Mouse (Mus musculus) gonadal fat pad, adult 2 months (tissue): ENCODE results near the gene Ikzf2. TPM values are rescaled to one million over a fixed set of nuclear protein-coding genes. Genes with fewer than 3 reads are reported as not detected.

Source experiments
- DNase-seq: peaks from one replicate; pipeline ENCODE4 v3.0.0-alpha.2; 2012; ENCODE audit warnings: low read depth
- polyA plus RNA-seq: library from polyadenylated mRNA; depleted of rRNA; stranded (reverse); fragments of >200 nt; gene quantifications from 2 replicates; pipeline ENCODE4 v1.2.3, GENCODE M21; 2012

Gene Ikzf2
- polyA plus RNA-seq, 1 experiment, result 2.2 TPM

GRCm38 (mm10) chr1:69667456-69667855 is 19.6 kb downstream of the Ikzf2 start:
- no peak for DNase-seq

- no peak for DNase-seq
Measured at GRCm38 (mm10) chr1:69659779-69660178, 27.3 kb downstream of the Ikzf2 start.

GRCm38 (mm10) chr1:69658051-69658450 is 29.0 kb downstream of the Ikzf2 start:
- no peak for DNase-seq

GRCm38 (mm10) chr1:69657455-69657854 is 29.6 kb downstream of the Ikzf2 start:
- DNase-seq, result no peak

GRCm38 (mm10) chr1:69656929-69657328 is 30.1 kb downstream of the Ikzf2 start:
- no peak for DNase-seq

GRCm38 (mm10) chr1:69656047-69656782 is 30.8 kb downstream of the Ikzf2 start:
- DNase-seq, result no peak

- no peak for DNase-seq
Measured at GRCm38 (mm10) chr1:69655368-69655767, 31.7 kb downstream of the Ikzf2 start.

- no peak for DNase-seq
Measured at GRCm38 (mm10) chr1:69654955-69655354, 32.1 kb downstream of the Ikzf2 start.

- DNase-seq, result no peak
Measured at GRCm38 (mm10) chr1:69653419-69653818, 33.6 kb downstream of the Ikzf2 start.

GRCm38 (mm10) chr1:69643138-69643537 is 43.9 kb downstream of the Ikzf2 start:
- DNase-seq, result no peak

- no peak for DNase-seq
Measured at GRCm38 (mm10) chr1:69641986-69642385, 45.1 kb downstream of the Ikzf2 start.

- DNase-seq, result no peak
Measured at GRCm38 (mm10) chr1:69638321-69638720, 48.7 kb downstream of the Ikzf2 start.

GRCm38 (mm10) chr1:69637907-69638306 is 49.1 kb downstream of the Ikzf2 start:
- DNase-seq, result no peak

GRCm38 (mm10) chr1:69634259-69634658 is 52.8 kb downstream of the Ikzf2 start:
- no peak for DNase-seq

GRCm38 (mm10) chr1:69630508-69630907 is 56.5 kb downstream of the Ikzf2 start:
- no peak for DNase-seq

- DNase-seq, result peak; percentile 52
Measured at GRCm38 (mm10) chr1:69629513-69629912, 57.5 kb downstream of the Ikzf2 start.

- DNase-seq, result peak; percentile 64
Measured at GRCm38 (mm10) chr1:69612076-69612475, 75.0 kb downstream of the Ikzf2 start.

GRCm38 (mm10) chr1:69611204-69611725 is 75.8 kb downstream of the Ikzf2 start:
- DNase-seq, result no peak

GRCm38 (mm10) chr1:69610791-69611190 is 76.3 kb downstream of the Ikzf2 start:
- DNase-seq, result no peak

- no peak for DNase-seq
Measured at GRCm38 (mm10) chr1:69608846-69609245, 78.2 kb downstream of the Ikzf2 start.

- no peak for DNase-seq
Measured at GRCm38 (mm10) chr1:69606844-69607243, 80.2 kb downstream of the Ikzf2 start.

- DNase-seq, result no peak
Measured at GRCm38 (mm10) chr1:69604213-69604612, 82.8 kb downstream of the Ikzf2 start.

GRCm38 (mm10) chr1:69600954-69601353 is 86.1 kb downstream of the Ikzf2 start:
- no peak for DNase-seq
